ENCODE assay signal across 16 mouse cellular contexts in genomic region chr1:72455923-72456322, GRCm38 (mm10).
A peak's percentile ranks its signal among the peaks of the same experiment; 100 is the strongest.
DNase-seq lines count a peak whose midpoint lies in the region; ATAC-seq lines count a peak whose summit lies in the region.
"Had no signal": no experiment of that assay in that cellular context is flagged by ENCODE, and none has a peak within 500 bp of the region (broad histone marks: within the 10 kb centered on the region; RNA-seq: fewer than 3 reads in every experiment).

No protein-coding gene starts in this region.

- 0 out of 2 replicates have a peak, but pooled peaks have one; percentile 53 for ATAC-seq in cerebellum, adult (ENCODE audit: insufficient number of reproducible peaks, low FRiP score, low TSS enrichment)
- peak; percentile 33; the same call in 1 of the 2 replicates for ATAC-seq in kidney, embryonic 16.5 days (ENCODE audit: low FRiP score, low TSS enrichment)
- ATAC-seq in hindbrain, embryonic 16.5 days, result peak; percentile 78
- peak; percentile 52 for ATAC-seq in neural tube, embryonic 15.5 days (ENCODE audit: low FRiP score)
- ATAC-seq: inflammation-experienced regulatory T-cells, adult 6 months; liver, embryonic 12.5 days had no signal

- H3K9me3 ChIP-seq in kidney, embryonic 16.5 days (ENCODE audit: low read length), result no peaks in the 10 kb centered on the region
- no peaks in the 10 kb centered on the region for H3K9me3 ChIP-seq in hindbrain, embryonic 16.5 days (ENCODE audit: control insufficient read depth, low read length)
- H3K9me3 ChIP-seq in neural tube, embryonic 15.5 days (replicated peaks), result no peaks in the 10 kb centered on the region
- H3K9me3 ChIP-seq: heart, embryonic 12.5 days; liver, embryonic 12.5 days had no signal

- no peak for DNase-seq in cerebellum, adult 18-20 months
- DNase-seq in kidney, adult 18-20 months, result no peak
- no peak for DNase-seq in thymus, postnatal 14 days
- DNase-seq in spleen, adult 12 weeks (ENCODE audit: low spot score), result no peak
- DNase-seq: adrenal gland, postnatal 25 days; cerebellum, adult 9-11 months; gastrocnemius, postnatal 14 days; lung, postnatal 36 days had no signal

- H3K4me2 ChIP-seq in kidney, embryonic 16.5 days (replicated peaks; ENCODE audit: low read depth, low read length), result no peak overlapping the region
- H3K4me2 ChIP-seq in hindbrain, embryonic 16.5 days (ENCODE audit: low read length), result no peak overlapping the region; the same call in 1 of the 2 replicates
- H3K4me2 ChIP-seq in neural tube, embryonic 15.5 days, result no peak overlapping the region
- H3K4me2 ChIP-seq: heart, embryonic 12.5 days; liver, embryonic 12.5 days had no signal

- no peaks in the 10 kb centered on the region for H3K27me3 ChIP-seq in kidney, embryonic 16.5 days (ENCODE audit: insufficient read depth, low read length)
- no peaks in the 10 kb centered on the region for H3K27me3 ChIP-seq in hindbrain, embryonic 16.5 days (replicated peaks; ENCODE audit: control insufficient read depth, insufficient read depth, low read length)
- H3K27me3 ChIP-seq in neural tube, embryonic 15.5 days (replicated peaks), result no peaks in the 10 kb centered on the region
- H3K27me3 ChIP-seq: heart, embryonic 12.5 days; liver, embryonic 12.5 days had no signal

- no peak overlapping the region for H3K4me3 ChIP-seq in kidney, embryonic 16.5 days (ENCODE audit: low read length)
- no peak overlapping the region for H3K4me3 ChIP-seq in hindbrain, embryonic 16.5 days (ENCODE audit: low read length)
- no peak overlapping the region for H3K4me3 ChIP-seq in neural tube, embryonic 15.5 days (replicated peaks)
- H3K4me3 ChIP-seq: erythroblast, embryonic 14.5 days; heart, embryonic 12.5 days; liver, embryonic 12.5 days had no signal

- no peaks in the 10 kb centered on the region for H3K36me3 ChIP-seq in kidney, embryonic 16.5 days (ENCODE audit: insufficient read depth, low read length)
- H3K36me3 ChIP-seq in hindbrain, embryonic 16.5 days (ENCODE audit: control insufficient read depth, insufficient read depth, low read length), result no peaks in the 10 kb centered on the region
- no peaks in the 10 kb centered on the region for H3K36me3 ChIP-seq in neural tube, embryonic 15.5 days
- H3K36me3 ChIP-seq: heart, embryonic 12.5 days; liver, embryonic 12.5 days had no signal

- peaks cover 20% of the 10 kb centered on the region for H3K4me1 ChIP-seq in kidney, embryonic 16.5 days (ENCODE audit: insufficient read depth, low read length)
- H3K4me1 ChIP-seq in hindbrain, embryonic 16.5 days (ENCODE audit: control insufficient read depth, insufficient read depth, low read depth, low read length), result peaks cover 27% of the 10 kb centered on the region
- peaks cover 31% of the 10 kb centered on the region for H3K4me1 ChIP-seq in neural tube, embryonic 15.5 days
- H3K4me1 ChIP-seq: heart, embryonic 12.5 days; liver, embryonic 12.5 days had no signal

- no peak overlapping the region for H3K27ac ChIP-seq in kidney, embryonic 16.5 days (ENCODE audit: low read length)
- peak overlapping the region; percentile 70 for H3K27ac ChIP-seq in hindbrain, embryonic 16.5 days (ENCODE audit: low read depth, low read length)
- peak overlapping the region; percentile 73 for H3K27ac ChIP-seq in neural tube, embryonic 15.5 days (replicated peaks)
- H3K27ac ChIP-seq: liver, embryonic 12.5 days had no signal

- 38% methylated on average over 4 of the region's 4 CpGs for WGBS in kidney, embryonic 16.5 days
- WGBS in hindbrain, embryonic 16.5 days, result 35% methylated on average over 4 of the region's 4 CpGs
- 40% methylated on average over 4 of the region's 4 CpGs for WGBS in neural tube, embryonic 15.5 days

- H3K9ac ChIP-seq in kidney, embryonic 16.5 days (replicated peaks; ENCODE audit: low read length), result no peak overlapping the region
- peak overlapping the region; percentile 13; the same call in 1 of the 2 replicates for H3K9ac ChIP-seq in hindbrain, embryonic 16.5 days (ENCODE audit: low read depth, low read length)
- no peak overlapping the region for H3K9ac ChIP-seq in neural tube, embryonic 15.5 days (replicated peaks)
- H3K9ac ChIP-seq: heart, embryonic 12.5 days; liver, embryonic 12.5 days had no signal
